Mouse (Mus musculus) layer of hippocampus, adult 2 months (tissue): ENCODE data around the gene Sncg. TPM values are rescaled to one million over a fixed set of nuclear protein-coding genes. Genes with fewer than 3 reads are reported as not detected.
"Not testable (repeated sequence)": the region's sequence is repeated elsewhere in the genome, so short reads cannot be mapped to it uniquely, and the experiment has no call there.

Experiments used
- DNase-seq, 2 experiments: peaks; one replicate each; pipeline ENCODE4 v3.0.0; 2022; ENCODE audit warnings: low spot score in 2 of 2
- H3K27ac ChIP-seq: fragments of 200-600 bp; 2 replicates; pipeline ENCODE4 v1.8.1; 2022
- H3K4me3 ChIP-seq: fragments of 200-600 bp; 2 replicates; pipeline ENCODE4 v1.8.1; 2022; ENCODE audit warnings: mild to moderate bottlenecking
- CTCF ChIP-seq: fragments of 200-600 bp; conservative IDR thresholded peaks from 2 replicates; pipeline ENCODE4 v1.8.1; 2022; ENCODE audit warnings: antibody characterized with exemption, mild to moderate bottlenecking, moderate library complexity
- total RNA-seq, 2 experiments: library from RNA; stranded (reverse); gene quantifications; 2 replicates each; pipeline ENCODE4 v1.2.3; 2021

Sncg gene
- total RNA-seq, 2 experiments from 2014 or later = 4.8 to 6.7 TPM

GRCm38 (mm10) chr14:34382921-34383704 is 8.5 kb upstream of the Sncg start:
- no peak for DNase-seq
- no peak for TF ChIP-seq CTCF
- no peak overlapping the region for H3K27ac ChIP-seq
- no peak overlapping the region for H3K4me3 ChIP-seq

- TF ChIP-seq CTCF = no peak
- DNase-seq = no peak
- Histone ChIP-seq H3K4me3 (no peak overlapping the region), H3K27ac (peak overlapping the region; percentile 51; the same call in 1 of the 2 replicates)
These were observed 4.2 kb upstream of the Sncg start for GRCm38 (mm10) chr14:34378560-34379331.

- H3K27ac ChIP-seq = no peak overlapping the region
- no peak for TF ChIP-seq CTCF
- no peak for DNase-seq
- no peak overlapping the region for H3K4me3 ChIP-seq
These were observed 2.5 kb upstream of the Sncg start for GRCm38 (mm10) chr14:34377121-34377520.

- no peak for TF ChIP-seq CTCF
- no peak overlapping the region for H3K27ac ChIP-seq
- no peak for DNase-seq
- peak overlapping the region; percentile 13; the same call in 1 of the 2 replicates for H3K4me3 ChIP-seq
These were observed 1.4 kb upstream of the Sncg start for GRCm38 (mm10) chr14:34375941-34376340.

DNA sequence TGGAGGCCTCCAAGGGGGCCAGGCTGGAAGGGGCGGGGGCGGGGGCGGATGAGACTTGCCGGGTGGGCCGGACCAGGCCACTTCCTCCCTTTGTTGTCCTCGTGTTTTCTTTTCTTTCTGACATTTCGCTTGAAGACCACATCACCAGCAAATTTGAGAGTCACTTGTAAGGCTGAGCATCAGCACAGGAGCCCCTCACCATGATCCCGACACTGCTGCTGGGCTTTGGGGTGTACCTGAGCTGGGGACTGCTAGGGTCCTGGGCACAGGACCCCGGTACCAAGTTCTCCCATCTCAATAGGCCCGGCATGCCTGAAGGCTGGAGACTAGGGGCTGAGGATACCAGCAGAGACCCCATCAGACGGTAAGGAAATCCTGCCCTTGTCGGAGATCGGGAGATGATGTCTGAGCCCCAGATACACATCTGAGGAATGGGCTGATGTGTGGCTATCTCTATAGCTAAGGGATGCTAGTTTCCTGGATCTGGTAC is 871 bp upstream of the Sncg start, which contains the start of gene Mmrn2:
TSS of gene Mmrn2 (plus strand) at position 51 of the 490 bp plus-strand sequence.
- H3K4me3 ChIP-seq = peak within 1 kb of the TSS; percentile 13; the same call in 1 of the 2 replicates
- DNase-seq = no peak
- H3K27ac ChIP-seq = peak within 1 kb of the TSS; percentile 39; the same call in 1 of the 2 replicates
- no peak for TF ChIP-seq CTCF

- Histone ChIP-seq H3K27ac (no peak overlapping the region), H3K4me3 (no peak overlapping the region)
- DNase-seq = no peak
- TF ChIP-seq CTCF = no peak
These were observed 1.0 kb downstream of the Sncg start for GRCm38 (mm10) chr14:34373581-34373980.

DNA sequence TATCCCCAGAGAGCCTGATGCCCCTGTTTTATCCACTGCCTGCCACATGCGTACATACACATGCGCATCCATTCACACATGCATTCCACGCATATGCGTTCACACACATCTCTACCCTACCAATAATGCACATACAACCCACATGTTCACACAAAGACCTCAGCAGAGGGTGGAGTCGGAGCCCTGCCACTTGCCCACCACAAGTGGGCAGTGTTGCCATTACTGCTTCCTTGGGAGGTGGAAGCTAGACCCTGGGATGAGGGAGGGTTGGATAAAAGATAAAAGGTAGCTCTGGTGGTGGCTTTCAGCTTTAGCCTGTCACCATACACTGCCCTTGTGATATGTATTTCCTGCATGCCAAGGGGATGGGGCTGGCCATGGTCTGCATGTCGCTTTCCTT is 1.9 kb downstream of the Sncg start:
- peak in 1 of 2 experiments; percentile 69 for DNase-seq
- no peak overlapping the region for H3K27ac ChIP-seq
- H3K4me3 ChIP-seq = no peak overlapping the region
- peak; percentile 93 for TF ChIP-seq CTCF

- DNase-seq = no peak
- TF ChIP-seq CTCF = no peak
These were observed 2.8 kb downstream of the Sncg start for GRCm38 (mm10) chr14:34371763-34372162.

GRCm38 (mm10) chr14:34370921-34371320 is 3.7 kb downstream of the Sncg start:
- no peak overlapping the region for H3K4me3 ChIP-seq
- DNase-seq = no peak
- H3K27ac ChIP-seq = no peak overlapping the region
- no peak for TF ChIP-seq CTCF

More at GRCm38 (mm10) chr14:34371763-34372162, 2.8 kb downstream of the Sncg start:
- Histone ChIP-seq H3K27ac (no peak overlapping the region), H3K4me3 (no peak overlapping the region)

GRCm38 (mm10) chr14:34370203-34370602 is 4.4 kb downstream of the Sncg start:
- no peak overlapping the region for H3K27ac ChIP-seq
- no peak overlapping the region for H3K4me3 ChIP-seq
- DNase-seq = no peak
- TF ChIP-seq CTCF = peak; percentile 62

GRCm38 (mm10) chr14:34365147-34365507 is 9.5 kb downstream of the Sncg start:
- TF ChIP-seq CTCF = no peak
- DNase-seq = no peak
- Histone ChIP-seq H3K4me3 (no peak overlapping the region), H3K27ac (no peak overlapping the region)

- H3K4me3 ChIP-seq = peak overlapping the region; percentile 51
- not testable (repeated sequence) for DNase-seq
- peak overlapping the region; percentile 79 for H3K27ac ChIP-seq
These were observed 10.1 kb downstream of the Sncg start for GRCm38 (mm10) chr14:34364254-34365146.
